Comparison of ENCODE assay signal across 11 mouse cellular contexts in genomic region chr2:83722936-83723335, GRCm38 (mm10). TPM values are rescaled to one million over a fixed set of nuclear protein-coding genes. Genes with fewer than 3 reads are reported as not detected.
DNase-seq lines count a peak whose midpoint lies in the region; ATAC-seq and TF ChIP-seq lines count a peak whose summit lies in the region.
"Had no signal": no experiment of that assay in that cellular context is flagged by ENCODE, and none has a peak within 500 bp of the region (broad histone marks: within the 10 kb centered on the region; RNA-seq: fewer than 3 reads in every experiment).

No protein-coding gene starts in this region.

- DNase-seq in forebrain, embryonic 14.5 days (ENCODE audit: low spot score): no peak
- DNase-seq in forebrain, embryonic 11.5 days (ENCODE audit: low spot score): no peak
- no peak for DNase-seq in kidney, postnatal 4 days
- DNase-seq in urinary bladder, postnatal 25 days (ENCODE audit: low spot score): no peak
- no peak for DNase-seq in layer of hippocampus, postnatal 36 days
- DNase-seq: gastrocnemius, postnatal 36 days; retina, postnatal 1 day had no signal

- no peak for TF ChIP-seq POLR2A in ES-Bruce4 (IDR thresholded peaks at IDR 0.05; ENCODE audit: insufficient read depth, low read length)

- no peaks in the 10 kb centered on the region for H3K9me3 ChIP-seq in forebrain, embryonic 14.5 days (replicated peaks; ENCODE audit: control insufficient read depth, low read length)
- no peaks in the 10 kb centered on the region for H3K9me3 ChIP-seq in forebrain, embryonic 11.5 days (ENCODE audit: control insufficient read depth, low read length)
- no peaks in the 10 kb centered on the region for H3K9me3 ChIP-seq in kidney, embryonic 16.5 days (ENCODE audit: low read length)
- H3K9me3 ChIP-seq in ES-Bruce4 (replicated peaks; ENCODE audit: control insufficient read depth, insufficient read depth, low read length, poor library complexity, severe bottlenecking): no peaks in the 10 kb centered on the region
- H3K9me3 ChIP-seq in limb, embryonic 15.5 days: no peaks in the 10 kb centered on the region
- H3K9me3 ChIP-seq: embryonic facial prominence, embryonic 15.5 days had no signal

- H3K27ac ChIP-seq in forebrain, embryonic 14.5 days (ENCODE audit: low read depth, low read length): no peak overlapping the region
- no peak overlapping the region for H3K27ac ChIP-seq in forebrain, embryonic 11.5 days (ENCODE audit: low read depth, low read length)
- H3K27ac ChIP-seq in kidney, embryonic 16.5 days (ENCODE audit: low read length): peak overlapping the region; percentile 100; the same call in 1 of the 2 replicates
- H3K27ac ChIP-seq in ES-Bruce4 (ENCODE audit: insufficient read depth, low read length): peak overlapping the region; percentile 16
- H3K27ac ChIP-seq in limb, embryonic 15.5 days: peak overlapping the region; percentile 96; the same call in 1 of the 2 replicates

- H3K9ac ChIP-seq in forebrain, embryonic 14.5 days (ENCODE audit: low read length): no peak overlapping the region
- no peak overlapping the region for H3K9ac ChIP-seq in forebrain, embryonic 11.5 days (ENCODE audit: low read length)
- no peak overlapping the region for H3K9ac ChIP-seq in kidney, embryonic 16.5 days (replicated peaks; ENCODE audit: low read length)
- H3K9ac ChIP-seq in ES-Bruce4 (ENCODE audit: low read depth, poor library complexity, severe bottlenecking): 0 out of 2 replicates have a peak overlapping the region, but pooled peaks have one; percentile 94
- no peak overlapping the region for H3K9ac ChIP-seq in limb, embryonic 15.5 days

- H3K27me3 ChIP-seq in forebrain, embryonic 14.5 days (replicated peaks; ENCODE audit: control insufficient read depth, insufficient read depth, low read length): no peaks in the 10 kb centered on the region
- H3K27me3 ChIP-seq in forebrain, embryonic 11.5 days (ENCODE audit: control insufficient read depth, insufficient read depth, low read length): no peaks in the 10 kb centered on the region
- no peaks in the 10 kb centered on the region for H3K27me3 ChIP-seq in kidney, embryonic 16.5 days (ENCODE audit: insufficient read depth, low read length)
- no peaks in the 10 kb centered on the region for H3K27me3 ChIP-seq in ES-Bruce4 (ENCODE audit: control insufficient read depth, insufficient read depth, low read length, poor library complexity, severe bottlenecking)
- no peaks in the 10 kb centered on the region for H3K27me3 ChIP-seq in limb, embryonic 15.5 days
- H3K27me3 ChIP-seq: embryonic facial prominence, embryonic 15.5 days had no signal

- TF ChIP-seq EP300 in ES-Bruce4 (IDR thresholded peaks at IDR 0.05; ENCODE audit: insufficient read depth, low read depth, low read length): no peak

- H3K4me2 ChIP-seq in forebrain, embryonic 14.5 days (ENCODE audit: low read length): peak overlapping the region; percentile 83; the same call in 1 of the 2 replicates
- H3K4me2 ChIP-seq in forebrain, embryonic 11.5 days (ENCODE audit: low read depth, low read length, severe bottlenecking): no peak overlapping the region
- H3K4me2 ChIP-seq in kidney, embryonic 16.5 days (replicated peaks; ENCODE audit: low read depth, low read length): peak overlapping the region; percentile 75
- H3K4me2 ChIP-seq in limb, embryonic 15.5 days: no peak overlapping the region

- H3K36me3 ChIP-seq in forebrain, embryonic 14.5 days (ENCODE audit: control insufficient read depth, insufficient read depth, low read length): no peaks in the 10 kb centered on the region
- H3K36me3 ChIP-seq in forebrain, embryonic 11.5 days (ENCODE audit: control insufficient read depth, insufficient read depth, low read length): no peaks in the 10 kb centered on the region
- no peaks in the 10 kb centered on the region for H3K36me3 ChIP-seq in kidney, embryonic 16.5 days (ENCODE audit: insufficient read depth, low read length)
- no peaks in the 10 kb centered on the region for H3K36me3 ChIP-seq in ES-Bruce4 (ENCODE audit: control insufficient read depth, insufficient read depth, low read length, poor library complexity, severe bottlenecking)
- H3K36me3 ChIP-seq in limb, embryonic 15.5 days: no peaks in the 10 kb centered on the region
- H3K36me3 ChIP-seq: embryonic facial prominence, embryonic 15.5 days had no signal

- H3K4me1 ChIP-seq in forebrain, embryonic 14.5 days (ENCODE audit: control insufficient read depth, insufficient read depth, low read length): no peaks in the 10 kb centered on the region
- 0 out of 2 replicates have a peak, but pooled peaks cover 2% of the 10 kb centered on the region for H3K4me1 ChIP-seq in forebrain, embryonic 11.5 days (replicated peaks; ENCODE audit: control insufficient read depth, insufficient read depth, low read length)
- H3K4me1 ChIP-seq in kidney, embryonic 16.5 days (ENCODE audit: insufficient read depth, low read length): peaks cover 23% of the 10 kb centered on the region
- H3K4me1 ChIP-seq in ES-Bruce4 (ENCODE audit: control insufficient read depth, insufficient read depth, low read length): peaks cover 2% of the 10 kb centered on the region
- H3K4me1 ChIP-seq in limb, embryonic 15.5 days: peaks cover 13% of the 10 kb centered on the region; the same call in 1 of the 2 replicates

- no peak for TF ChIP-seq CTCF in ES-Bruce4 (IDR thresholded peaks at IDR 0.05; ENCODE audit: low read depth, low read length)

- no peak for ATAC-seq in forebrain, embryonic 14.5 days
- no peak for ATAC-seq in forebrain, embryonic 11.5 days (replicated peaks; ENCODE audit: low FRiP score)
- no peak for ATAC-seq in kidney, embryonic 16.5 days (ENCODE audit: low FRiP score, low TSS enrichment)
- ATAC-seq in limb, embryonic 15.5 days (ENCODE audit: insufficient number of reproducible peaks, low FRiP score, low TSS enrichment, low read depth): no peak

- H3K4me3 ChIP-seq in forebrain, embryonic 14.5 days (ENCODE audit: low read depth, low read length): no peak overlapping the region
- H3K4me3 ChIP-seq in forebrain, embryonic 11.5 days (ENCODE audit: low read depth, low read length): no peak overlapping the region
- no peak overlapping the region for H3K4me3 ChIP-seq in kidney, embryonic 16.5 days (ENCODE audit: low read length)
- H3K4me3 ChIP-seq in ES-Bruce4 (ENCODE audit: low read depth, low read length): no peak overlapping the region
- no peak overlapping the region for H3K4me3 ChIP-seq in limb, embryonic 15.5 days

RNA-seq across cellular contexts. Expression of gene Itgav, which starts 1.3 kb away (rescaled TPM):
- polyA plus RNA-seq in forebrain, embryonic 14.5 days (2014; fragmentation: Nextera tagmentation; extraction: Ambion mirVana): 16.2 and 17.7 TPM in 2 replicates
- polyA plus RNA-seq in forebrain, embryonic 11.5 days (2014; fragmentation: Nextera tagmentation; extraction: Ambion mirVana): 43.8 and 48.3 TPM in 2 replicates
- polyA plus RNA-seq in kidney, embryonic 16.5 days (2015; fragmentation: Nextera tagmentation; extraction: Ambion mirVana): 77.1 and 88.9 TPM in 2 replicates
- polyA plus RNA-seq in ES-Bruce4 (2011; ENCODE audit: insufficient read depth, insufficient read length, low read depth, missing spikeins): 54.4 and 55.6 TPM in 2 replicates
- 62.8 and 70.7 TPM in 2 replicates for polyA plus RNA-seq in limb, embryonic 15.5 days (2015; fragmentation: Nextera tagmentation; extraction: Ambion mirVana)
- total RNA-seq in layer of hippocampus, postnatal 36 days (2021): 10 to 100 TPM; 58.6 to 60.5 TPM

Comparison
In these comparisons a context has a peak if more than half of its experiments do, and no peak if none do; other contexts are left out.
1. H3K4me2 ChIP-seq: peak in forebrain, embryonic 14.5 days (single experiment) and kidney, embryonic 16.5 days (single experiment); none in forebrain, embryonic 11.5 days (single experiment) and limb, embryonic 15.5 days (single experiment).
2. H3K27ac ChIP-seq: peak in kidney, embryonic 16.5 days (single experiment), ES-Bruce4 (single experiment) and limb, embryonic 15.5 days (single experiment); none in forebrain, embryonic 14.5 days (single experiment) and forebrain, embryonic 11.5 days (single experiment).